Comparison of ENCODE assay signal across 8 mouse cellular contexts in the genomic region with DNA sequence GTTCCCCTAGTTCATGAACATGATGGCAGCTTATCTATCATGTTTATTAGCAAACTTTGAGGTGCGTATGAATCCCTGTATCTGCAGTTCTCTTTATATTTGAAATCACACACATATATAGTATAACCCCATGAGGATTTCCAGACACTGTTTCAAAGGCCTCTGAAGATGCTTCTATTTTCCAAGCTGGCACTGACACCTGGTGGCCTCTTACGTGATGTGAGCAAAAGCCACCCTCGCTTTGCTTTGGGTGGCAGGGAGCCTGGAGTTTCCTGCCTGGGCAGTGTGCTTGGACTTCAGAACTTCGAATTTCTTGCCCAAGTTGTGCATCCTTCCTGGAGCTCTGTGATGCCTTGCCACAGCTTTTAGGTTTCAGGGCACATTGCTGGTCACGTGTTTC.
DNase-seq lines count a peak whose midpoint lies in the region.

No protein-coding gene starts in this region.

- peak; percentile 16 to 19 for DNase-seq in cerebellum, adult 18-20 months
- no peak for DNase-seq in cerebellum, adult 9-11 months
- DNase-seq in left cerebral cortex, adult 11 months (ENCODE audit: low spot score) = peak; percentile 10
- DNase-seq in left cerebral cortex, adult 8-10 months (ENCODE audit: low spot score in 2 of 2) = no peak
- peak; percentile 56 for DNase-seq in adrenal gland, postnatal 14 days
- DNase-seq in kidney, postnatal 25 days = peak; percentile 50 to 54
- peak; percentile 31 to 37 for DNase-seq in thymus, postnatal 36 days
- no peak for DNase-seq in gastrocnemius, adult 8-10 months (ENCODE audit: low spot score in 2 of 2)

Comparison
In these comparisons a context has a peak if more than half of its experiments do, and no peak if none do; other contexts are left out.
1. DNase-seq: peak in cerebellum, adult 18-20 months (2 of 2), left cerebral cortex, adult 11 months (single experiment), adrenal gland, postnatal 14 days (single experiment), kidney, postnatal 25 days (2 of 2) and thymus, postnatal 36 days (2 of 2); none in cerebellum, adult 9-11 months (single experiment), left cerebral cortex, adult 8-10 months (0 of 2) and gastrocnemius, adult 8-10 months (0 of 2).